Mouse (Mus musculus): ENCODE results near the gene Grm4.

DNA sequence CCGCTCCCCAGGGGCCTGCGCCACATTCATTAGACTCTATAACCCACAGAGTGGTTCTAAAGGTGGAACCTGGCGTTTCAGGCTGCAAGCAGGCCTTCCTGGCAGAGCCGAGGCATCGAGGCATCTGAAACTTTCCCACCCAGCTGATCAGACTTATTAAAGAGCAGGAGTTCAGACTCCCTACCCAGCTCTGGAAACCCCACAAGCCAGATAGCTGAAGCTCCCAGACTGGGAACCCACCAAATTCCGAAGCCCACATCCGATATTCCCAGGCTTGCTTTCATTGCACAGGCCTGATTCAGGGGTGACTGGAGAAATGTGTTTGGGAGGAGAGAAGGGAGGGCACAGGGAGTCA, 13.6 kb downstream of the Grm4 start:
- TF ChIP-seq FLI1 (IDR thresholded peaks at IDR 0.05; ENCODE audit: low read length) (no peak), GATA1 (IDR thresholded peaks at IDR 0.05; ENCODE audit: borderline replicate concordance, low read length) (no peak)
